Mouse (Mus musculus) layer of hippocampus, postnatal 10 days (tissue): Measurements from ENCODE around the gene Exoc3l. TPM values are rescaled to one million over a fixed set of nuclear protein-coding genes. Genes with fewer than 3 reads are reported as not detected.

Experiments
- DNase-seq, 2 experiments: peaks; one replicate each; pipeline ENCODE4 v3.0.0; 2021; ENCODE audit warnings: low spot score in 2 of 2
- total RNA-seq, 2 experiments: library from RNA; stranded (reverse); gene quantifications; 2 replicates each; pipeline ENCODE4 v1.2.3; 2021

Exoc3l gene
- total RNA-seq, 2 experiments from 2014 or later = 3.7 to 5.9 TPM

DNA sequence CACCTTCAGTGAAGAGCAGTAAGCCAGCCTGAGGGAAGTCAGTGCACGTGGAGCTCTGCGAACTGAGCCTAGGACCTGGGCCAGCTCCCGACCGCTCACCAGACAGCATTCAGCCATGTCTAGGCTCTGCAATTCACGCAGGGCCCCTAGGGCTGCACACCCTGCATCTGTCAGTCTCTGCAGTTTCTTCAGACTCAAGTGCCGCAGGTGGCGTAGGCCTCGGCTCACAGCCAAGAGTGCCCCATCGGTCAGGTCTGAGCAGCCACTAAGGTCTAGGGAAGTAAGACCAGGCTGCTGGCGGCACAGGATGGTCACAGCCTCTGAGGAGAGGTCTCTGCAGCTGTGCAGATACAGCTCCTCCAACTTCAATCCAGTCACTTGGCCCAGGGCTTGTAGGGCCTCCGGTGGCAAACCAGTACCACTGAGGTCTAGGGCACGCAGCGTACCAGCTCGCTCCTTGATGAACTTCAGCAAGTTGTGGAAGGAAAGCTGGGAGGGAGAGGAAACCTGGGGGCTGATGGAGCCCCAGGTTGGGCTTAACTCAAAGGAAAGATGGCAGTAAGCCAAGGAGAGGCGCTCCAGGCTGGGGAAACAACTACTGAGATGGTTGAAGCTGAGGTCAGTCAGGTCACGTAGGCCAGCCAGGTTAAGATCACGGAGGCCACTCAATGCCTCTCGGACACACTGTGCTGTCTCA lies 19.3 kb upstream of the Exoc3l start:
- no peak for DNase-seq

GRCm38 (mm10) chr8:105313622-105314402 lies 17.9 kb upstream of the Exoc3l start:
- DNase-seq = no peak

DNA sequence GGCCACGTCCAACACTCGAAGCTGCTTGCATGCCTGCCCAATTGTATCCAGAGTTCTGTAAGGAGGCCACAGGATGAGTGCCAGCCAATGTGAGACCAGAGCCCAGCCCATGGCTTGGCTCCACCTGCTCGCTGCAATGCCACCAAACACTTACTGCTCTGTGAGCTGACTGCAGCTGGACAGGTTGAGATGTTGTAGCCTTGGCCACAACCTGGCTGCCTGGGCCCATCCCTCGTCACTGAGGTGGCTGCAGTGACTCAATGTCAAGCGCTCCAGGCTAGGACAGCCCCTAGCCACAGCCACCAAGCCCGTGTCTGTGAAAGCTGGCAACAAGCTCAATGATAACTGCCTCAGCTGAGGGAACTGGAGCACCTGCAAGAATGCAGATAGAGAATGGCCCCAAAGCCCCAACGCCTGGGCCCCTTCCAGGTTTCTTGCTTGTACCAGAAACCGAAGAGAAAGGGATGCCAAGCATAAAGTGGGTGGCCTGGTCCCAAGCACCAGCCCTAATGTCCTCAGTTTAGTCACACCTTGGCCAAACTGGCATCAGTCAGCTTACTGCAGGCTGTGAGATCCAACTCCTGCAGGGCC lies 17.1 kb upstream of the Exoc3l start:
- DNase-seq = no peak

DNA sequence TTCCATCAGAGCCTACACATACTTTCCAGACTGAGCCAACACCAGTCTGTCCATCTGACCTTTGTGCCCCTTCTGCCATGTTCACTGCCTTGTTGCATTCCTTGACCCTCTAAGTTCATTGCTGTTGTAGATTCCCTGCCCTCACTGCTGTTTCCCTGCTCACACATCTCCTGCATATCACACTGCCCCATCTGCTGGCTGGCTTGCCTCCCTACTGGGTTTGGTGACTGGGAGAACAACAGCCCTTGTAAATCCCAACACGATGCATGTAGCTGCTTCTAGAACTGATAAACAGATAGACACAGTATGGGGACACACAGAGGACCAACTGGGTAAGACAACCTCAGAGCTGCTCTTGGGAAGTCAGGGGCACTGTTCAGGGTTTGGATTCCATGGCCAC lies 15.8 kb upstream of the Exoc3l start:
- no peak for DNase-seq

GRCm38 (mm10) chr8:105310118-105310517 lies 14.2 kb upstream of the Exoc3l start:
- no peak for DNase-seq

GRCm38 (mm10) chr8:105309142-105309847 lies 13.4 kb upstream of the Exoc3l start:
- no peak for DNase-seq

- no peak for DNase-seq
Observed at GRCm38 (mm10) chr8:105308428-105308827, 12.5 kb upstream of the Exoc3l start.

GRCm38 (mm10) chr8:105307670-105308069 lies 11.8 kb upstream of the Exoc3l start:
- no peak for DNase-seq

DNA sequence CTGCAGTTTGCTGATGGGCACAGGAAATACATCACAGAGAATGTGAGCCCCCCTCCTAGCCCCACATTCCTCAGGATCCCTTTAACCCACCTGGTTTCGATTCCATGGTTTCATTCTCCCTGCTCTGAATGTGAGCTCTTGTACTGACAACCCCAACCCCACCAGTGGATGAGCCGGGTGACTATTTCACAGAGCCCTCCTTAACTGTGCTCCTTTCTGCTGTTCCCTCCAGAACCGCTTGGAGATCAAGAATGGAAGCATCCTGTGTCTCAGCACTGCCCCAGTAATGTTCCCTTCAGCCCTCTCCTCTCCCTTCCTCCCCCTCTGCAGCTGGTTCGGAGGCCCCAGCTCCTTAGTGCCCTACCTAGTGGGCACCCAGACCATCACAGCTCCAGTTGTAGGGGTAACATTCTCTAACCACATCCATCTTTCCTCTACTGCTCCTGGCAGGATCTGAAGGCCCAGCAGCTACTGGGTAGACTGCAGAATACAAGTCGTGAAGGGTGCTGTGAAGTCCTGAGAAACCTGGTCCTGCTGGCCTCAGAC lies 10.3 kb upstream of the Exoc3l start:
- DNase-seq = no peak

- DNase-seq = peak; percentile 39 to 60
Observed at GRCm38 (mm10) chr8:105305211-105306145, 9.6 kb upstream of the Exoc3l start, which contains the start of gene Elmo3. Gene Elmo3, plus strand, starts transcription at chr8:105305601.

- DNase-seq = no peak
Observed at GRCm38 (mm10) chr8:105304325-105305210, 8.7 kb upstream of the Exoc3l start.

DNA sequence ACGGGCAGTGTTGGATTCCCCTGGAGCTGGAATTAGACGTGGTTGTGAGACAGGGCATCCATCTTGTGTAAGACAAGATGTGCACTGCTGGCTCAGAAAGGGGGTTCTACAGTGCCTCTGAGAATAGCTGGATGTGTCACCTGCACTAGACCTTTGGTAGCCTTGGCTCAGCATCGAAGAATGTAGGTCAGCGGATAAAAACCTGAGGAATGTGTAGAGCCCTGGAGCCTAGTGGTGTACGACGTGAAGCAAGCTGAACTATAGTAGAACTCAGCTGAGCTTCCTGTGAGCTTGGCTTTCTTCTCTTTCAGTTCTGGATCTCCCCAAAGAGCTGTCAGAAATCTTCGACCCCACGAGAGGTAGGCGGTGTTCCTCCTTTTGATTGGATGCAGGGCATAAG lies 8.0 kb upstream of the Exoc3l start:
- DNase-seq = no peak

GRCm38 (mm10) chr8:105303396-105303795 lies 7.5 kb upstream of the Exoc3l start:
- DNase-seq = no peak

DNA sequence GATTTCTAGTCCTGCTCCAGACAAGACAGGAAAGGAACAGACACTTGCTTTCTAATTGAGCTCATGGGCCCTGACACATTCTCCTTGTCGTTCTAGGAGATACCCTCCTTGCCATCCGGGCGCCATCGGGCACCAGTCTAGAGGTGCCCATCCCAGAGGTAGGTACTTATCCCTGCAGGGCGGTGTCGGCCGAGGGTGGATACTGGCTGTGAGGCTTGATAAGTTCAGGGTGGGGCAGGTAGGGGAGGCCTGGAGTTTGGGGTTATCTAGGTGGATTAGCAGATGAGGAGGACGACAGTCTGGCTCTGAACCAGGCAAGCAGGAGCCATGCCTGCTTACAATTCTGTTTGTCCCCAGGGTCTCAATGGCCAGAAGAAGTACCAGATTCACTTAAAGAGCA lies 4.1 kb upstream of the Exoc3l start:
- no peak for DNase-seq

- no peak for DNase-seq
Observed at GRCm38 (mm10) chr8:105298351-105299252, 2.7 kb upstream of the Exoc3l start.

DNA sequence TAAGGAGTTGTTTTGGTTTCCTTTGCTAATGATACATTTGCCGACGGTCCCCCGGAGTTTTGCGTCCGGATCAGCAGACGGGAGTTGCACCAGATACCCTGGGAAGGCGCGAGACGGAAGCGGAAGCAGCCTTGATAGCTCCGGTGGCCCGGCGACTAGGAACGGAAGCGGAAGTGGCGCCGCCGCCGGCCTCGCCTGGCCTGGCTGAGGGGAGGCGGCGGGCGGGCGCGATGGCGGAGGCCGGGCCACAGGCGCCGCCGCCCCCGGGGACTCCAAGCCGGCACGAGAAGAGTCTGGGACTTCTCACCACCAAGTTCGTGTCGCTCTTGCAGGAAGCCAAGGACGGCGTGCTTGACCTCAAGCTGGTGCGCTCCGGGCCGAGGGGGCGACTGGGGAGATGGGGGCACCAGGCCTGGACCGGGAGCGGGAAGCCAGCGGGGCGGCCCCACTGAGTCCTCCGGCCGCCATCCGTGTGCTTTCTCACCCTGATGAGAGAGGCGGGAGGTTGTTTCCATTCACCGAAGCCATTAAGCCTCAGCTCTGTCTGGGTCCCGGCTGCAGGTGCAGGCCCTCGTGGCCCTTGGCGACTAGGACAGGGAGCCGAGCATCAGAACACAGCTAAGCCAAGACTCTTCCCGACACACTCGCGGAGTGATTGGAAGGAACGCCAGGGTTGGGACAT lies 1.8 kb upstream of the Exoc3l start, which contains the start of gene E2f4:
TSS of gene E2f4 (plus strand) at position 153 of the 682 bp plus-strand sequence.
- DNase-seq = peak; percentile 87 to 94

DNA sequence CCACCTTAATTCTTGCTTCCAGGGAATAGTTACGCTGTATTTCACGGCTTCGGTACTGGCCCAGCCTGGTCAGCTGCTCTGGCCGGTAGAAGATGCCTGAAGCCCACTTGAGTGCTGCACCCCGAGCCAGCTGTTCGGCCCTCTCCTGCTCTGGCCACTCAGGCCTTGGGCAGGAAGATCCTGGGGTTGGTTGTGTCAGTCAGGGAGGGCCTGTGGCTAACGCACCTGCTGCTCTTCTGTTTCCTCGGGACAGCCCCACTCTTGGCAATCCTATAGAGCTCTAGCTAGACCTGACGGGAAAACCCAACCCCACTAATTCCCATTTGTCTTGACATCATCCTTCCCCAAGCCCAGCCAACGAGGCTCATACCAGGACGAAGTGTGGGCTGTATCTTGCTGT lies 645 bp downstream of the Exoc3l start:
- DNase-seq = no peak
